In genomic region chr3:75901903-75902598, GRCm38 (mm10) we compare ENCODE assay signal across 13 mouse cellular contexts. TPM values are rescaled to one million over a fixed set of nuclear protein-coding genes. Genes with fewer than 3 reads are reported as not detected.
DNase-seq lines count a peak whose midpoint lies in the region; ATAC-seq and TF ChIP-seq lines count a peak whose summit lies in the region.
"Had no signal": no experiment of that assay in that cellular context is flagged by ENCODE, and none has a peak within 500 bp of the region (broad histone marks: within the 10 kb centered on the region; RNA-seq: fewer than 3 reads in every experiment).

No protein-coding gene starts in this region.

- TF ChIP-seq EP300 in lung, postnatal 0 days (IDR thresholded peaks at IDR 0.05), result no peak

- no peaks in the 10 kb centered on the region for H3K27me3 ChIP-seq in lung, postnatal 0 days (replicated peaks; ENCODE audit: insufficient read depth, low read length)

- ATAC-seq in frontal cortex, adult (ENCODE audit: low TSS enrichment), result peak; percentile 85
- ATAC-seq in lung, postnatal 0 days, result no peak
- ATAC-seq: activated CD4-positive, CD25-positive, alpha-beta regulatory T cell, adult 4 months had no signal

- no peak overlapping the region for H3K4me2 ChIP-seq in lung, postnatal 0 days (replicated peaks; ENCODE audit: low read depth, low read length)

- no peaks in the 10 kb centered on the region for H3K4me1 ChIP-seq in lung, postnatal 0 days (ENCODE audit: insufficient read depth, low read depth, low read length)

- no peak overlapping the region for H3K27ac ChIP-seq in lung, postnatal 0 days (ENCODE audit: low read length)
- H3K27ac ChIP-seq: macrophage had no signal

- H3K36me3 ChIP-seq in lung, postnatal 0 days (ENCODE audit: insufficient read depth, low read length), result no peaks in the 10 kb centered on the region; the same call in 1 of the 2 replicates

- H3K9me3 ChIP-seq in lung, postnatal 0 days (ENCODE audit: low read length), result no peaks in the 10 kb centered on the region

- TF ChIP-seq CTCF in lung, postnatal 0 days (IDR thresholded peaks at IDR 0.05), result peak; percentile 48

- H3K9ac ChIP-seq in lung, postnatal 0 days (replicated peaks; ENCODE audit: low read depth), result no peak overlapping the region

- H3K4me3 ChIP-seq in lung, postnatal 0 days (ENCODE audit: low read depth, low read length), result no peak overlapping the region

- WGBS in lung, postnatal 0 days, result 83% methylated on average over 11 of the region's 11 CpGs

- DNase-seq in frontal cortex, postnatal 25 days (ENCODE audit: low spot score in 2 of 2), result no peak
- DNase-seq in lung, postnatal 0 days (ENCODE audit: low spot score), result no peak
- no peak for DNase-seq in lung, postnatal 4 days
- peak; percentile 36 for DNase-seq in ZHBTc4 (ENCODE audit: low read depth, low spot score)
- DNase-seq in retina, postnatal 1 day, result peak; percentile 13
- no peak for DNase-seq in c-Kit-positive CD71-positive TER-119-positive erythroid progenitor cells, embryonic 14.5 days (ENCODE audit: low spot score)
- no peak for DNase-seq in heart, adult 18-20 months
- DNase-seq: embryo, embryonic 11 days; heart, postnatal 4 days; kidney, postnatal 10 days had no signal

RNA-seq across cellular contexts. Expression of gene Golim4, which starts 54.7 kb away (rescaled TPM):
- polyA plus RNA-seq in lung, postnatal 0 days (2015; fragmentation: Nextera tagmentation; extraction: Ambion mirVana), result 31.0 and 34.9 TPM in 2 replicates
- 10 to 100 TPM; 14.7 to 16.9 TPM for total RNA-seq in heart, adult 18-20 months (2021)

Comparison
In these comparisons a context has a peak if more than half of its experiments do, and no peak if none do; other contexts are left out.
1. DNase-seq: peak in ZHBTc4 (single experiment) and retina, postnatal 1 day (single experiment); none in frontal cortex, postnatal 25 days (0 of 2), lung, postnatal 0 days (single experiment), lung, postnatal 4 days (0 of 2), c-Kit-positive CD71-positive TER-119-positive erythroid progenitor cells, embryonic 14.5 days (single experiment) and heart, adult 18-20 months (0 of 2).